Mouse (Mus musculus) limb, embryonic 14.5 days (tissue): ENCODE data around the gene Tgfb1i1. TPM values are rescaled to one million over a fixed set of nuclear protein-coding genes. Genes with fewer than 3 reads are reported as not detected.

Source experiments
- ATAC-seq: fragments of 200-750 bp; cut with Nextera tagmentation; 2 replicates; pipeline ENCODE4 v1.8.0; 2017; ENCODE audit warnings: low read depth, moderate number of reproducible peaks, moderate TSS enrichment; ENCODE audit not compliant: low FRiP score
- DNase-seq: peaks from one replicate; pipeline ENCODE4 v3.0.0-alpha.2; 2015; ENCODE audit warnings: low spot score
- H3K27ac ChIP-seq: fragments of 300-500 bp; sonication (generic); replicated peaks from 2 replicates; pipeline ENCODE4 v1.5.1; 2014; ENCODE audit warnings: low read depth, mild to moderate bottlenecking, low read length, moderate library complexity, mixed read lengths
- H3K27me3 ChIP-seq: fragments of 300-500 bp; sonication (generic); 2 replicates; pipeline ENCODE4 v1.6.1; 2014; ENCODE audit warnings: low read length, mixed read lengths; ENCODE audit not compliant: control insufficient read depth, insufficient read depth
- H3K36me3 ChIP-seq: fragments of 300-500 bp; sonication (generic); 2 replicates; pipeline ENCODE4 v1.6.1; 2014; ENCODE audit warnings: mild to moderate bottlenecking, low read length, moderate library complexity, mixed read lengths; ENCODE audit not compliant: control insufficient read depth, insufficient read depth
- H3K4me1 ChIP-seq: fragments of 300-500 bp; sonication (generic); 2 replicates; pipeline ENCODE4 v1.6.1; 2014; ENCODE audit warnings: antibody characterized with exemption, low read length, mixed read lengths; ENCODE audit not compliant: control insufficient read depth, insufficient read depth
- H3K4me2 ChIP-seq: fragments of 300-500 bp; sonication (generic); replicated peaks from 2 replicates; pipeline ENCODE4 v1.6.1; 2014; ENCODE audit warnings: low read depth, mild to moderate bottlenecking, low read length, moderate library complexity; ENCODE audit not compliant: severe bottlenecking
- H3K4me3 ChIP-seq: fragments of 300-500 bp; sonication (generic); replicated peaks from 2 replicates; pipeline ENCODE4 v1.5.1; 2014; ENCODE audit warnings: low read length
- H3K9ac ChIP-seq: fragments of 300-500 bp; sonication (generic); 2 replicates; pipeline ENCODE4 v1.6.1; 2014; ENCODE audit warnings: mild to moderate bottlenecking, low read depth, low read length, moderate library complexity; ENCODE audit not compliant: severe bottlenecking
- H3K9me3 ChIP-seq: fragments of 300-500 bp; sonication (generic); 2 replicates; pipeline ENCODE4 v1.6.1; 2016; ENCODE audit warnings: low read length; ENCODE audit not compliant: control insufficient read depth
- POLR2A ChIP-seq: fragments of 200-500 bp; IDR thresholded peaks from 2 replicates; pipeline ENCODE4 v1.8.0; 2012; ENCODE audit warnings: inconsistent platforms, mild to moderate bottlenecking, moderate library complexity, borderline replicate concordance; ENCODE audit not compliant: insufficient read depth, insufficient read length; ENCODE audit errors: extremely low read depth
- WGBS: fragments of 180-500 bp; shearing (Covaris S2); extraction: QIAGEN DNeasy Blood & Tissue Kit; methylation state at CpG from one replicate; pipeline ENCODE4 v1.1.7; 2014; 5-methylcytosine and 5-hydroxymethylcytosine counted together
- microRNA-seq: library from miRNA; unstranded; fragments of <30 nt; microRNA quantifications from one replicate; pipeline ENCODE4, GENCODE M21; 2016
- polyA plus RNA-seq, 2 experiments: library from polyadenylated mRNA; depleted of rRNA in 1 of 2; stranded (reverse) in 1 of 2; unstranded in 1 of 2; fragments of >200 nt; fragmentation: Nextera tagmentation in 1 of 2; extraction: Ambion mirVana in 1 of 2; gene quantifications; 2 replicates each; pipeline versions ENCODE4 v1.2.1 to v1.2.3; 2012 to 2014

Gene Tgfb1i1
- polyA plus RNA-seq, 2 experiments, result 46.0 to 51.2 TPM

GRCm38 (mm10) chr7:128298481-128299342 is 52.1 kb downstream of the Tgfb1i1 start:
- Histone ChIP-seq H3K36me3 (peaks cover 9% of the 10 kb centered on the region; the same call in 1 of the 2 replicates), H3K27ac (peak overlapping the region; percentile 94), H3K4me3 (peak overlapping the region; percentile 85), H3K4me2 (peak overlapping the region; percentile 66), H3K27me3 (no peaks in the 10 kb centered on the region), H3K9ac (peak overlapping the region; percentile 93; the same call in 1 of the 2 replicates), H3K4me1 (peaks cover 17% of the 10 kb centered on the region), H3K9me3 (no peaks in the 10 kb centered on the region)
- WGBS, result 62% methylated on average over 8 of the region's 8 CpGs
- TF ChIP-seq POLR2A, result no peak
- ATAC-seq (peak; percentile 73; the same call in 1 of the 2 replicates), DNase-seq (peak; percentile 87)

GRCm38 (mm10) chr7:128300952-128301351 is 54.3 kb downstream of the Tgfb1i1 start:
- WGBS, result 45% methylated on average over 3 of the region's 3 CpGs
- H3K4me2 ChIP-seq, result no peak overlapping the region
- H3K36me3 ChIP-seq, result 0 out of 2 replicates have a peak, but pooled peaks cover under 1% of the 10 kb centered on the region
- no peaks in the 10 kb centered on the region for H3K9me3 ChIP-seq
- H3K4me3 ChIP-seq, result no peak overlapping the region
- peaks cover 20% of the 10 kb centered on the region for H3K4me1 ChIP-seq
- H3K9ac ChIP-seq, result no peak overlapping the region
- ATAC-seq (no peak), DNase-seq (peak; percentile 35)
- no peak overlapping the region for H3K27ac ChIP-seq
- TF ChIP-seq POLR2A, result no peak
- no peaks in the 10 kb centered on the region for H3K27me3 ChIP-seq

- H3K9me3 ChIP-seq, result no peaks in the 10 kb centered on the region
- no peak overlapping the region for H3K9ac ChIP-seq
- TF ChIP-seq POLR2A, result no peak
- DNase-seq, result no peak
- ATAC-seq, result no peak
- no peaks in the 10 kb centered on the region for H3K36me3 ChIP-seq
- H3K27ac ChIP-seq, result no peak overlapping the region
- 70% methylated on average over 3 of the region's 3 CpGs for WGBS
- H3K4me3 ChIP-seq, result no peak overlapping the region
- H3K4me2 ChIP-seq, result no peak overlapping the region
- H3K4me1 ChIP-seq, result peaks cover 15% of the 10 kb centered on the region
- no peaks in the 10 kb centered on the region for H3K27me3 ChIP-seq
Measured at GRCm38 (mm10) chr7:128302151-128302550, 55.5 kb downstream of the Tgfb1i1 start.

GRCm38 (mm10) chr7:128304198-128304597 is 57.6 kb downstream of the Tgfb1i1 start:
- Histone ChIP-seq H3K4me2 (no peak overlapping the region), H3K27me3 (no peaks in the 10 kb centered on the region), H3K9ac (no peak overlapping the region), H3K4me3 (no peak overlapping the region), H3K4me1 (peaks cover 3% of the 10 kb centered on the region; the same call in 1 of the 2 replicates), H3K27ac (no peak overlapping the region), H3K36me3 (no peaks in the 10 kb centered on the region), H3K9me3 (no peaks in the 10 kb centered on the region)
- ATAC-seq, result no peak; the same call in 1 of the 2 replicates
- TF ChIP-seq POLR2A, result no peak
- DNase-seq, result no peak
- WGBS, result 43% methylated on average over 6 of the region's 6 CpGs

GRCm38 (mm10) chr7:128304907-128305306 is 58.3 kb downstream of the Tgfb1i1 start:
- 7% methylated on average over 5 of the region's 5 CpGs for WGBS
- Histone ChIP-seq H3K27ac (no peak overlapping the region), H3K27me3 (no peaks in the 10 kb centered on the region), H3K4me3 (no peak overlapping the region), H3K9ac (no peak overlapping the region), H3K36me3 (no peaks in the 10 kb centered on the region), H3K4me2 (no peak overlapping the region), H3K4me1 (peaks cover 3% of the 10 kb centered on the region; the same call in 1 of the 2 replicates), H3K9me3 (no peaks in the 10 kb centered on the region)
- no peak for TF ChIP-seq POLR2A
- DNase-seq (peak; percentile 61), ATAC-seq (peak; percentile 71; the same call in 1 of the 2 replicates)

Small RNA genes lying within 50 kb of the gene (microRNA-seq; reads per million reads assigned to microRNA genes)
- not detected for gene Mir3103

Other genes starting within 250 kb of the Tgfb1i1 start
- 22.8 and 26.6 TPM in 2 replicates for gene Trim72, start 242.9 kb upstream of the Tgfb1i1 start, polyA plus RNA-seq (2012; rRNA removed)
- gene Trim72, start 242.9 kb upstream of the Tgfb1i1 start, polyA plus RNA-seq (2014; fragmentation: Nextera tagmentation; extraction: Ambion mirVana), result 1.7 and 2.2 TPM in 2 replicates
- 2.4 and 2.5 TPM in 2 replicates for gene Itgam, start 184.2 kb upstream of the Tgfb1i1 start, polyA plus RNA-seq (2012; rRNA removed)
- 1.1 and 1.2 TPM in 2 replicates for gene Itgam, start 184.2 kb upstream of the Tgfb1i1 start, polyA plus RNA-seq (2014; fragmentation: Nextera tagmentation; extraction: Ambion mirVana)
- 0.01 TPM in 1 of 2 replicates, not detected in the other for gene Gm49368, start 184.1 kb upstream of the Tgfb1i1 start, polyA plus RNA-seq (2012; rRNA removed)
- gene Gm49368, start 184.1 kb upstream of the Tgfb1i1 start, polyA plus RNA-seq (2014; fragmentation: Nextera tagmentation; extraction: Ambion mirVana), result not detected in 2 replicates
- 0.14 and 0.18 TPM in 2 replicates for gene Itgax, start 117.3 kb upstream of the Tgfb1i1 start, polyA plus RNA-seq (2012; rRNA removed)
- 0.06 and 0.17 TPM in 2 replicates for gene Itgax, start 117.3 kb upstream of the Tgfb1i1 start, polyA plus RNA-seq (2014; fragmentation: Nextera tagmentation; extraction: Ambion mirVana)
- gene Itgad, start 92.4 kb upstream of the Tgfb1i1 start, polyA plus RNA-seq (2012; rRNA removed), result not detected in 2 replicates
- gene Itgad, start 92.4 kb upstream of the Tgfb1i1 start, polyA plus RNA-seq (2014; fragmentation: Nextera tagmentation; extraction: Ambion mirVana), result not detected in 2 replicates
- 53.8 and 80.3 TPM in 2 replicates for gene Cox6a2, start 40.4 kb upstream of the Tgfb1i1 start, polyA plus RNA-seq (2012; rRNA removed)
- gene Cox6a2, start 40.4 kb upstream of the Tgfb1i1 start, polyA plus RNA-seq (2014; fragmentation: Nextera tagmentation; extraction: Ambion mirVana), result 40.2 and 70.8 TPM in 2 replicates
- gene Armc5, start 9.5 kb upstream of the Tgfb1i1 start, polyA plus RNA-seq (2012; rRNA removed), result 21.2 and 31.9 TPM in 2 replicates
- gene Armc5, start 9.5 kb upstream of the Tgfb1i1 start, polyA plus RNA-seq (2014; fragmentation: Nextera tagmentation; extraction: Ambion mirVana), result 14.5 and 16.7 TPM in 2 replicates
- 3.2 and 3.4 TPM in 2 replicates for gene 9130023H24Rik, start 8.8 kb upstream of the Tgfb1i1 start, polyA plus RNA-seq (2012; rRNA removed)
- gene 9130023H24Rik, start 8.8 kb upstream of the Tgfb1i1 start, polyA plus RNA-seq (2014; fragmentation: Nextera tagmentation; extraction: Ambion mirVana), result 8.1 and 8.8 TPM in 2 replicates
- gene Slc5a2, start 18.8 kb downstream of the Tgfb1i1 start, polyA plus RNA-seq (2012; rRNA removed), result 0.04 TPM in 1 of 2 replicates, not detected in the other
- gene Slc5a2, start 18.8 kb downstream of the Tgfb1i1 start, polyA plus RNA-seq (2014; fragmentation: Nextera tagmentation; extraction: Ambion mirVana), result not detected in 2 replicates
- gene BC017158, start 51.4 kb downstream of the Tgfb1i1 start, polyA plus RNA-seq (2012; rRNA removed), result 46.1 and 52.6 TPM in 2 replicates
- 28.5 and 31.8 TPM in 2 replicates for gene BC017158, start 51.4 kb downstream of the Tgfb1i1 start, polyA plus RNA-seq (2014; fragmentation: Nextera tagmentation; extraction: Ambion mirVana)
- gene Rgs10, start 171.9 kb downstream of the Tgfb1i1 start, polyA plus RNA-seq (2012; rRNA removed), result 9.7 and 13.6 TPM in 2 replicates
- 17.2 and 17.7 TPM in 2 replicates for gene Rgs10, start 171.9 kb downstream of the Tgfb1i1 start, polyA plus RNA-seq (2014; fragmentation: Nextera tagmentation; extraction: Ambion mirVana)
- 191 and 204 TPM in 2 replicates for gene Tial1, start 214.9 kb downstream of the Tgfb1i1 start, polyA plus RNA-seq (2012; rRNA removed)
- 42.6 and 43.5 TPM in 2 replicates for gene Tial1, start 214.9 kb downstream of the Tgfb1i1 start, polyA plus RNA-seq (2014; fragmentation: Nextera tagmentation; extraction: Ambion mirVana)